Mouse (Mus musculus) G1E (cell line): Measurements from ENCODE around the gene Hes1.

Source experiments
- CTCF ChIP-seq: IDR thresholded peaks from 2 replicates; pipeline ENCODE4 v1.5.1; 2012; ENCODE audit warnings: low read depth, low read length, inconsistent platforms, mixed read lengths
- GATA1 ChIP-seq: IDR thresholded peaks from 2 replicates; pipeline ENCODE4 v1.6.1; 2012; ENCODE audit warnings: borderline replicate concordance, low read length, inconsistent platforms, mixed read lengths
- GATA2 ChIP-seq: IDR thresholded peaks from 2 replicates; pipeline ENCODE4 v1.6.1; 2012; ENCODE audit warnings: low read depth, low read length, inconsistent platforms, borderline replicate concordance
- POLR2AphosphoS5 ChIP-seq: IDR thresholded peaks from 2 replicates; pipeline ENCODE4 v1.6.1; 2012; ENCODE audit warnings: low read depth, low read length, inconsistent platforms; ENCODE audit not compliant: insufficient replicate concordance
- TAL1 ChIP-seq: conservative IDR thresholded peaks from 2 replicates; pipeline ENCODE4 v1.6.1; 2012; ENCODE audit warnings: low read depth, low read length, inconsistent platforms, mixed read lengths

DNA sequence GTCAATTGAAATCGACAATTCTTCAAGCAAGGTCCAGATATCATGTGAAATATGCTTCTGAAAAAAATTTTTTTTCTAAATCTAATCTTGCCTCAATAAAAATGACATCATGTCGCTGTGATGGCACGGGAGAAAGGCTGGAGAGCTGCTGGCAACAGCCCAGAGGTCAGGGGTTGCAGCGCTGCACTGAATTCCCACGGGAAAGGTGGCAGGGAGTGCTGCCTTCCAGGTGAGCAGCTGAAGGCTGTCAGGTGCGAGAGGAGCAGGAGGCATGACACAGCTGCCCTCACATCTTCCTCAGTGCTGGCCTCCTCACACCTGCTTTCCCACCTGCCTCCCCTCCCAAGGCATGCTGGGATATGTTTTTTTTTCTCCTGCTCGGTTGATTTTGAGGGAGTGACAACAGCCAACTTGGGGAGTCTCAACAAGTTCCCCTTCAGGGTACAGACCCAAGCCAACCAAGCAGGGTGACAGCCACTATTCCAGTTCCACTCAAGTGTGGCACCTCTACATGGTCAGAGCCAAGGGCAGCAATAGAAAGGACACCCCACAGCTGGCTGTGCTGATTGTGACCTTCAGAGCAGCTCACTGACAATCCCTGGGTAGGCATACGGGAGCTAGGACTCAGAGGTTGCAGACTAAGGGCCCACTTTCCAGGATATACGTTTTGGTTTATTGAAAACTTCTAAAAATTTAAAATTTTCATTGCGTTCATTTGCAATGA is 13.3 kb upstream of the Hes1 start:
- TF ChIP-seq CTCF, result no peak
- TF ChIP-seq GATA1, result no peak
- no peak for TF ChIP-seq TAL1
- TF ChIP-seq POLR2AphosphoS5, result no peak
- TF ChIP-seq GATA2, result no peak
